Mouse (Mus musculus) cortical plate, adult 2 months (tissue): ENCODE measurements around the gene Tnrc6c.

ENCODE experiments used
- CTCF ChIP-seq: fragments of 200-500 bp; IDR thresholded peaks from 2 replicates; pipeline ENCODE4 v1.5.1; 2011; ENCODE audit warnings: mild to moderate bottlenecking, control low read depth, low read length; ENCODE audit not compliant: insufficient read depth; ENCODE audit errors: extremely low read depth
- POLR2A ChIP-seq: fragments of 200-500 bp; IDR thresholded peaks from 2 replicates; pipeline ENCODE4 v1.6.1; 2011; ENCODE audit warnings: mild to moderate bottlenecking, low read length, control low read depth; ENCODE audit not compliant: insufficient read depth; ENCODE audit errors: extremely low read depth

DNA sequence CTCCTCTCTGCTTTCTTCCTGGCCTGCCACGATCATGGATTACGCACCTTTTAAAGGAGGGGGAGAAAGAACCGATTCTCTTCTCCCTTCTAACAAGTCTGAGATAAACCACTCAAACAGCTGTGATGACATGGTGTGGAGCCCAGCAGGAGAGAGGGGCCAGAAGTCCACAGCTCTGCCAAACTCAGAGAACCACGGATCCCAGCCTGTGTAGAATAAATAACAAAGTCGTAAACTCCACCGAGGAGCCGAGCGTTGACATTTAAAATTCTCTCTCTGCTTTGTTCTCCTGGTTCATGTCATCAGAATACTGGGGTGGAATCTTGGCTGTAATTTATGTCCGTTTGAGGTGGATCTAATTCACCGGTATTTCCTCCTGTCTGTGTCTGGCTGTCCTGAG lies 34.5 kb upstream of the Tnrc6c start:
- TF ChIP-seq CTCF (no peak), POLR2A (no peak)
